Mouse (Mus musculus): ENCODE data around the gene Birc6.

- 0 out of 2 replicates have a peak, but pooled peaks have one; percentile 7 for TF ChIP-seq CTCF (IDR thresholded peaks at IDR 0.05; ENCODE audit: low read depth)
- no peak for TF ChIP-seq EP300 (IDR thresholded peaks at IDR 0.05; ENCODE audit: low read depth)
Observed at GRCm38 (mm10) chr17:74528648-74529532, 795 bp downstream of the Birc6 start.
